Mouse (Mus musculus) R1 (cell line): ENCODE measurements at regions not wholly inside any gene's neighbourhood (a gene's known extent, or its start where the extent isn't known, plus 50 kb on each side); places are given as distances from the start of the nearest gene placed in this dataset.

Experiments used
- DNase-seq: peaks from one replicate; pipeline ENCODE4 v3.0.0-alpha.2; 2018; ENCODE audit warnings: low read depth, low spot score

GRCm38 (mm10) chr17:80827361-80827760, 99.1 kb upstream of the Map4k3 start:
- peak; percentile 72 for DNase-seq

DNA sequence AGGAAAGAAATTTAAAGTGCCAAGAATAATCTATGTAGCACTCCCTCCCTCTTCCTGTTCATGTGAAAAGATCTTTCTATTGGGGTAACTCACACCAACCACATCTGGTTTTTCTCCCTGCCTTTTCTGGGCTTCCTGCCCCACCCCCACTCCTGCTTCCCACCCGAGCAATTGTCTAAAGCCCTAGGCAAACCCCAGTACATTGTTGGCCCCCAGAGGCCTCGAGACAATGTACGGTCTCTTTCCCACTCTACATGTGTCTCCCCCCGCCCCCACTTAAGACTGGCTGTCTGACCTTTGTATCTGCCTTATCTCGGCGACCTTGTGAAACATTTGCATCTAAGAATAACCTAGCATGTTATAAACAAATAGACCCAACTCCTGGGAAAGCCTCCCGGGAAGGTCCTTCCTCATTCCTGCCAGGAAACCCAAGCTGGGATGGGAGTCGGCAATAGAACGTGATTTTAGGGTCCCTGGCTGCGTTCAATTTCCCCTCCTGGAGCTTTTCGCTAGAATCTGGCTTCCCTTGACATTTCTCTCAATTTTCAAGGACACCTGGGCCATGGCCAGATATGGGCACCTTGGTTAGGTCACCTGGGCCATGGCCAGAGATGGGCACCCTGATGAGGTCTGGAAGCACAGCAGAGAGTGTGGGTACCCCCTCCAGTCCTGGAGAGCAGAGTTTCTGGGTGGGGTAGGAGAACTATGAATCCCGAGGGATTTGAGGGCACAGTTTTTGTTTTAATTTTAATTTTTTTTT, 97.9 kb upstream of the Map4k3 start:
- DNase-seq: peak; percentile 63

DNA sequence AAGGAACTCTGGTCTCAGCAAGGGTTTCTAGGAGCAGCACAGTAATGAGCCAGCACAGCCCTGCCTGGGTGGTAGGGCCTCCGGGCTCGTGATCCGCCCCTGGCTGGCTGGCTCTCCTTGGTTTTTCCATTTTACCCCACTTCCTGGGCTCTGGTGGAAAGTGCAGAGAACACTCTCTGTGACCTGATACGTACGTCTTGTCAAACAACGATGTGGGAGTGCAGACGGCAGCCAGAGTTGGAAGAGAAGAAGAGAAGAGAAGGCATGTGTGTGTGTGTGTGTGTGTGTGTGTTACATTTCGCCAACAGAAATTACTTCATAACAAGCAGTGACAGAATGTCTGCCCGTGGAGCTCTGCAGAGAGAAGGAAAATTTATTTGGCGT, 97.2 kb upstream of the Map4k3 start:
- DNase-seq: no peak

GRCm38 (mm10) chr17:80824826-80825517, 96.7 kb upstream of the Map4k3 start:
- DNase-seq: peak; percentile 77

GRCm38 (mm10) chr17:80824261-80824660, 96.0 kb upstream of the Map4k3 start:
- DNase-seq: no peak

DNA sequence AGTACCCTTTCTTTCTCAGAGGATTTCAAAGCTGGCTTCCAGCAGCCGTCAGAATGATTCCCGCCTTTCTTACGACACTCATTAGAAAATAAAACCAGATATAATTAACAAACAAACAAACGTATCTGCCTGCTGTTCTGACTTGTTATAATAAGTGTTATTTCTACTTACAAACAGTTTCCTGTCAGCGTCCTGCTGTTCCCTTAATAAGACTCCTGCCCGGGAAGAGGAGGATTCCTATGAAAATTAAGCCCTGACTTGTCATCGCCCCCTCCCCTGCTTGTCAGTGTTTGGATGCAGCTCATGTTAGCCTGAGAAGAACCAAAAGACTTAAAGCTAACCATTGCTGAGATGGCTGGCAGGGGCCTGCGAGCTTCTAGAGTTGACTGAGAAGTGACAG, 92.6 kb upstream of the Map4k3 start:
- no peak for DNase-seq

- DNase-seq: no peak
Observed at GRCm38 (mm10) chr17:80818477-80819028, 90.3 kb upstream of the Map4k3 start.

- peak; percentile 89 for DNase-seq
Observed at GRCm38 (mm10) chr17:80815747-80816146, 87.5 kb upstream of the Map4k3 start.

DNA sequence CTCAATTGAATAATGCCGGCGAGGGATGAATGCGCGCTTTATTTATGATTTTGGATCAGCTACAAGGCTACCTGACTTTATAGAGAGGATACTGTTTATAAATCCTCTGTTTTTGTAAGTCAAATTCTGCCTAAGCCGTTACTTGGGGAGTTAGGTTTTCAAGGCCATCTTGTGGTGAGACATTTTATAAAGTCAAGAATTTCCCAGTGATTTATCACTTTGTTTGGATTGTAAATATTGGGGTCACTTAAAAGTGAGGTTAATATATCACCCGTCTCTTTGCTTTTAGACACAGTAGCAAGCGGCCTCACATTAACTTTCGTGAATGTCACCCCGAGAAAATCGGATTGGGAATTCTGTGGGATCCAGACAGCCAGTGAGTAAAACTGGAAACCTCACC, 84.9 kb upstream of the Map4k3 start:
- no peak for DNase-seq

DNA sequence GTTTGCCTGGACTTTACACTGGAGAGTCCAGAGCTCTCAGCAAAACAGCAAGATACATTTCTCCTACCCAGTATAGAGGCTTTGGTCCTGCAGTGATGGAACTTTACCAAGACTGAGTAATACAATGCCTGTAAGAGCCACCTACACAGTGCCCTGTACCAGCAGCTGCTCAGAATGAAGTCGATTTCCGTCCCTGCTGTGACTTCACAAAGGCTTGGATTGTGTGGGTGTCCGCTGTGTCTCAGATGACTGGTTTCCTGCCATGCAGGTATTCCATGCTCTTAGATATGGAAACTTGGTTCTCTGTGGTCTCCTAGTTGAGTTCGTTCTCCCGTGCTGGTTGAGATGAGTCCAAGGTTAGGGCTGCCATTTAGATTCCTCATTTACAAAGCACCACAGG, 81.0 kb upstream of the Map4k3 start:
- peak; percentile 99 for DNase-seq

- DNase-seq: peak; percentile 88
Observed at GRCm38 (mm10) chr17:80808069-80808468, 79.8 kb upstream of the Map4k3 start.

DNA sequence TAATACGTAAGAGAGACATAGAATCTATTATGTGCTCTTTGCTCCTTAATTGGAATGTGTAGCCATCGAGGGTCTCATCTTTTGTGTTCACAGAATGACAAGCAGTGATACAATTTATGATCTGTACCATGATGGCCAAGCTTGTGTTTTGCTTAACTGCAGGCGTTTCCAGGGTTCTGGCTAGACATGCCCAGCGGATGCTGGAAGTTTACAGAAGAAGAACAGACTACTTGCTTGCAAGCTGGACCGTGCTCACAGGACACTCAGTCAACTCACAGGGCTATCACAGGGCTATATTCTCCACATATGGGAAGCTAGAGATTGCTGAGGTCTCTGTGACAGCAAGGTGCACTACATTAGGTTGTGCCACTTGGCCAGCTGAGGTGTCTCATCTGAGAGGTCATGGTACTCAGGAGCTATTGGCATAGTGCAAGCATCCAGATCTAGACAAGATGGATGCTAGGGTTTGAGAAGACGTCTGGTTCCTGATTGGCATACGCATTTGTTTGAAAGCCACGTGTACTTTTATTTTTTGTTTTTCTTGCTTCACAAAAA, 75.2 kb upstream of the Map4k3 start:
- DNase-seq: no peak

GRCm38 (mm10) chr17:80802622-80803021, 74.3 kb upstream of the Map4k3 start:
- peak; percentile 69 for DNase-seq

- no peak for DNase-seq
Observed at GRCm38 (mm10) chr17:80801991-80802390, 73.7 kb upstream of the Map4k3 start.

GRCm38 (mm10) chr17:80801451-80801983, 73.2 kb upstream of the Map4k3 start:
- peak; percentile 100 for DNase-seq

- DNase-seq: peak; percentile 91
Observed at GRCm38 (mm10) chr17:80800877-80801276, 72.6 kb upstream of the Map4k3 start.

- peak; percentile 66 for DNase-seq
Observed at GRCm38 (mm10) chr17:80800454-80800853, 72.2 kb upstream of the Map4k3 start.

GRCm38 (mm10) chr17:80799061-80799460, 70.8 kb upstream of the Map4k3 start:
- no peak for DNase-seq

DNA sequence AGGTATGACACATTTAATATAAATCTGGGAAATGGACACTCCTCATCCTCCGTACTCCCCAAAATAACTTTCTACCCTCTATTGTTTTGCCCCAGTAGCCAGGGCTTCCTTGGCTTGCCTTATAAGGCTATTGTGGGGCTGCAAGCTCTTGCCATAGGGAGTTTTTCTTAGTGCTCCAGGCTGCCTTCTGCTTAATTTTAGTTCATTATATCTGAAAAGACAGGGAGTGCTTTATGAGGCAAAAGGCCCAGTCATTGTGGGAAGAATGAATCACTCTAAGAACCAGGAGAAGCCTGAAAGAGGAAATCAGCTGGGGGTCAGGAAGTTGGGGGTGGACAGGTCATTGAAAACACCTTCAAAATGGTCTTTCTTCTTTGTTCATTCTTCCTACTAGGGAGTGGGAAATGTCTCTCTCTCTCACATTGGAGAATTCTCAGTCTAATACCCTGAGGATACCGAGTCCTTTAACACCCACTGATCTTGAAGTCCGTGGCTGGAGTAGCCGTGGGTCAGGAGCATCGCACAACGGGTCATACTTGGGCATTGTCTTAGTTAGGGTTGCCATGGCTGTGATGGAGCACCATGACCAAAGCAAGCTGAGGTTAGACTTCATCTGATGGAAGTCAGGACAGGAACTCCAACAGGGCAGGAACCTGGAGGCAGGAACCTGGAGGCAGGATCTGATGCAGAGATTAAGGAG, 70.1 kb upstream of the Map4k3 start:
- peak; percentile 56 for DNase-seq

DNA sequence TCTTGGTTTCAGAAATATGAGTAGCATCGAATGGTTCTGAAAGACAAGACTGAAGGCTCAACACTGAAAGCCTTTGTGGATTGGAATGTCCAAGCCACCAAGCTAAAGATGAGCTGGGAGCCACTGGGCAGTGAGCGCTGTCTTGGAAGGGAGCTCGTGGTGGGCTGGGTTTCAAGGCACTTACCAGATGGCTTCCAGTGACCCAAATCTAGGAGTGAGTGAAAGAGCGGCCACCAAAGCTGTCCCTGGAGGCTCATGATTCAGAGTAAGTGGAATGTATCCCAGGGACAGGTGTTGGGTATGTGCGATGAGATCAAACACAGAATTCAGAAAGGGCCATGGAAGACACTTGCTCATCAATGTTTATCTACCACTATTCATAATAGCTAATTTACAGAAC, 68.5 kb upstream of the Map4k3 start:
- DNase-seq: no peak

- DNase-seq: no peak
Observed at GRCm38 (mm10) chr17:80796386-80796785, 68.1 kb upstream of the Map4k3 start.
